Mouse (Mus musculus) left cerebral cortex, adult 8-10 months (tissue): ENCODE measurements at regions not wholly inside any gene's neighbourhood (a gene's known extent, or its start where the extent isn't known, plus 50 kb on each side); places are given as distances from the start of the nearest gene placed in this dataset.
"Not testable (repeated sequence)": the region's sequence is repeated elsewhere in the genome, so short reads cannot be mapped to it uniquely, and the experiment has no call there.

Source experiments
- DNase-seq, 2 experiments: peaks; one replicate each; pipeline ENCODE4 v3.0.0; 2022; ENCODE audit warnings: low spot score in 2 of 2

- DNase-seq: no peak
Observed at GRCm38 (mm10) chr11:52460190-52460780, 64.1 kb downstream of the 9530068E07Rik start.

- DNase-seq: not testable (repeated sequence)
Observed at GRCm38 (mm10) chr11:52471128-52471527, 74.9 kb downstream of the 9530068E07Rik start.

GRCm38 (mm10) chr11:52480111-52480510, 83.9 kb downstream of the 9530068E07Rik start:
- DNase-seq: not testable (repeated sequence)

- not testable (repeated sequence) for DNase-seq
Observed at GRCm38 (mm10) chr11:52480694-52481093, 84.5 kb downstream of the 9530068E07Rik start.

GRCm38 (mm10) chr11:52483534-52483933, 87.3 kb downstream of the 9530068E07Rik start:
- not testable (repeated sequence) for DNase-seq

- DNase-seq: peak in 1 of 2 experiments; percentile 7
Observed at GRCm38 (mm10) chr11:52488538-52488937, 92.3 kb downstream of the 9530068E07Rik start.

GRCm38 (mm10) chr11:52493336-52493735, 97.1 kb downstream of the 9530068E07Rik start:
- DNase-seq: no peak

- DNase-seq: no peak
Observed at GRCm38 (mm10) chr11:52496908-52497307, 100.7 kb downstream of the 9530068E07Rik start.

GRCm38 (mm10) chr11:52502759-52503365, 106.6 kb downstream of the 9530068E07Rik start:
- DNase-seq: no peak

- no peak for DNase-seq
Observed at GRCm38 (mm10) chr11:52511831-52512297, 115.6 kb downstream of the 9530068E07Rik start.

GRCm38 (mm10) chr11:52517330-52517729, 121.1 kb downstream of the 9530068E07Rik start:
- no peak for DNase-seq

GRCm38 (mm10) chr11:52519877-52520276, 123.6 kb downstream of the 9530068E07Rik start:
- DNase-seq: no peak

- no peak for DNase-seq
Observed at GRCm38 (mm10) chr11:52521879-52522278, 125.7 kb downstream of the 9530068E07Rik start.

GRCm38 (mm10) chr11:52522384-52522783, 126.2 kb downstream of the 9530068E07Rik start:
- no peak for DNase-seq

GRCm38 (mm10) chr11:52523191-52523590, 127.0 kb downstream of the 9530068E07Rik start:
- DNase-seq: no peak

- no peak for DNase-seq
Observed at GRCm38 (mm10) chr11:52523671-52524070, 127.4 kb downstream of the 9530068E07Rik start.

- DNase-seq: no peak
Observed at GRCm38 (mm10) chr11:52525446-52525845, 129.2 kb downstream of the 9530068E07Rik start.

GRCm38 (mm10) chr11:52526306-52526705, 130.1 kb downstream of the 9530068E07Rik start:
- DNase-seq: no peak

GRCm38 (mm10) chr11:52533379-52533778, 137.2 kb downstream of the 9530068E07Rik start:
- DNase-seq: no peak

GRCm38 (mm10) chr11:52534586-52534985, 138.4 kb downstream of the 9530068E07Rik start:
- peak in 1 of 2 experiments; percentile 39 for DNase-seq

- DNase-seq: peak in 1 of 2 experiments; percentile 53
Observed at GRCm38 (mm10) chr11:52536211-52536610, 140.0 kb downstream of the 9530068E07Rik start.

- DNase-seq: peak; percentile 48 to 91
Observed at GRCm38 (mm10) chr11:52536841-52537240, 140.6 kb downstream of the 9530068E07Rik start.
